Mouse (Mus musculus) G1E (cell line): ENCODE measurements around the gene Cdipt.

Experiments
- CTCF ChIP-seq: IDR thresholded peaks from 2 replicates; pipeline ENCODE4 v1.5.1; 2012; ENCODE audit warnings: low read depth, low read length, inconsistent platforms, mixed read lengths
- GATA1 ChIP-seq: IDR thresholded peaks from 2 replicates; pipeline ENCODE4 v1.6.1; 2012; ENCODE audit warnings: borderline replicate concordance, low read length, inconsistent platforms, mixed read lengths

DNA sequence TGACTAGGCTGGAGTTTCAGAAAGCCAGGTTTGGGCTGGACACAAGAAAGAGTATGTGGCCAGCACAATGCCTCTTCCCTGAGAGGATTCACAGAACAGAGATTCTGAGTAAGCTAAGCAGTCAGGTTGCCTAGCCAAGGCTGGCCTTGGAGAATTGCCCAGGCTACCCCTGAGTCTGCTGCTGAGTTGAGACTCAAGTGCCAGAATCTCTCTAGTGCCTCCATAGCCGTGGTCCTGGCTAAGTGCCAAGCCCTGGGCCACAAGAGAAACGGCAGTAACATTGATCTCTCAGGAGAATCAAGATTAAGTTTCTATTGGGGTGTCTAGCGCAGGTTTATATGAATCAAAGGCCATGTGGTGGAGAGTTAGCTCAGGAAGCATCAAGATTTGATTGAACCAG, 10.1 kb upstream of the Cdipt start:
- TF ChIP-seq CTCF = no peak
- no peak for TF ChIP-seq GATA1
